Mouse (Mus musculus) stomach, embryonic 14.5 days (tissue): ENCODE measurements around the gene Nt5c1b. TPM values are rescaled to one million over a fixed set of nuclear protein-coding genes. Genes with fewer than 3 reads are reported as not detected.
A peak's percentile ranks its signal among the peaks of the same experiment; 100 is the strongest.

ENCODE experiments used
- ATAC-seq: fragments of 200-750 bp; cut with Nextera tagmentation; 2 replicates; pipeline ENCODE4 v1.8.0; 2017; ENCODE audit warnings: low read depth, moderate TSS enrichment; ENCODE audit not compliant: insufficient number of reproducible peaks, insufficient read depth, low FRiP score
- H3K27ac ChIP-seq: fragments of 300-500 bp; sonication (generic); 2 replicates; pipeline ENCODE4 v1.5.1; 2014; ENCODE audit warnings: mild to moderate bottlenecking, low read length, moderate library complexity, mixed read lengths
- H3K27me3 ChIP-seq: fragments of 300-500 bp; sonication (generic); 2 replicates; pipeline ENCODE4 v1.6.1; 2014; ENCODE audit warnings: low read length, control low read depth, mixed read lengths; ENCODE audit not compliant: control insufficient read depth, insufficient read depth
- H3K36me3 ChIP-seq: fragments of 300-500 bp; sonication (generic); 2 replicates; pipeline ENCODE4 v1.6.1; 2014; ENCODE audit warnings: mild to moderate bottlenecking, control low read depth, low read length, moderate library complexity, mixed read lengths; ENCODE audit not compliant: control insufficient read depth, insufficient read depth
- H3K4me1 ChIP-seq: fragments of 300-500 bp; sonication (generic); 2 replicates; pipeline ENCODE4 v1.6.1; 2014; ENCODE audit warnings: low read length, control low read depth, mixed read lengths; ENCODE audit not compliant: control insufficient read depth, insufficient read depth
- H3K4me2 ChIP-seq: fragments of 300-500 bp; sonication (generic); replicated peaks from 2 replicates; pipeline ENCODE4 v1.6.1; 2014; ENCODE audit warnings: low read depth, low read length, control low read depth
- H3K4me3 ChIP-seq: fragments of 300-500 bp; sonication (generic); 2 replicates; pipeline ENCODE4 v1.5.1; 2014; ENCODE audit warnings: low read depth, low read length, control low read depth
- H3K9ac ChIP-seq: fragments of 300-500 bp; sonication (generic); replicated peaks from 2 replicates; pipeline ENCODE4 v1.6.1; 2014; ENCODE audit warnings: low read depth, mild to moderate bottlenecking, control low read depth, low read length, moderate library complexity, mixed read lengths
- H3K9me3 ChIP-seq: fragments of 300-500 bp; sonication (generic); 2 replicates; pipeline ENCODE4 v1.6.1; 2016; ENCODE audit warnings: low read depth, low read length, control low read depth; ENCODE audit not compliant: control insufficient read depth
- WGBS: fragments of 180-500 bp; shearing (Covaris S2); extraction: QIAGEN DNeasy Blood & Tissue Kit; methylation state at CpG from one replicate; pipeline ENCODE4 v1.1.7; 2014; 5-methylcytosine and 5-hydroxymethylcytosine counted together
- polyA plus RNA-seq: library from polyadenylated mRNA; unstranded; fragments of >200 nt; fragmentation: Nextera tagmentation; extraction: Ambion mirVana; gene quantifications from 2 replicates; pipeline ENCODE4 v1.2.1, GENCODE M21; 2014

Gene Nt5c1b
- polyA plus RNA-seq = 0.25 TPM in 1 of 2 replicates, not detected in the other

DNA sequence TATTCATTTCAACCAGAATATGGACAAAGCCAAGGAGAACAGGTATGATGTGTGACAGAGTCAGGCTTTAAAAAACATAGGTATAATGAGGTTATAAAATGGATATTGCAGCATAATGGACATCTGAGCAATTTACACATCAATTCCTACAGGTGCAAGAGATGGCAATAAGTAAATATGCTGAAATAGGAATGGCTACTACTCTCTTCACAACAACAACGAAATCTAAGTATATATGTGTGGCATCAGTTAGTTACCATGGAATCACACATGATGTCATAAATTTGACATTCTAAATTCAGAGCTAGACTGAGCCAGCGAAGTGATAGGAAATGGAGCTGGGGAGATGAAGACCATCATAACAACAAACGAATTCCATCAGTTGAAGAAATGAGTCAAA is at the start of gene Nt5c1b:
Gene Nt5c1b, plus strand, starts transcription at position 301 of the 400 bp plus-strand sequence.
- Histone ChIP-seq H3K27ac (no peak within 1 kb of the TSS), H3K9ac (no peak within 1 kb of the TSS), H3K36me3 (no peaks in the 10 kb centered on the region), H3K27me3 (no peaks in the 10 kb centered on the region), H3K9me3 (no peaks in the 10 kb centered on the region), H3K4me3 (no peak within 1 kb of the TSS), H3K4me2 (no peak within 1 kb of the TSS), H3K4me1 (no peaks in the 10 kb centered on the region)
- WGBS = 82% methylated on average over 3 of the region's 3 CpGs
- no peak for ATAC-seq

DNA sequence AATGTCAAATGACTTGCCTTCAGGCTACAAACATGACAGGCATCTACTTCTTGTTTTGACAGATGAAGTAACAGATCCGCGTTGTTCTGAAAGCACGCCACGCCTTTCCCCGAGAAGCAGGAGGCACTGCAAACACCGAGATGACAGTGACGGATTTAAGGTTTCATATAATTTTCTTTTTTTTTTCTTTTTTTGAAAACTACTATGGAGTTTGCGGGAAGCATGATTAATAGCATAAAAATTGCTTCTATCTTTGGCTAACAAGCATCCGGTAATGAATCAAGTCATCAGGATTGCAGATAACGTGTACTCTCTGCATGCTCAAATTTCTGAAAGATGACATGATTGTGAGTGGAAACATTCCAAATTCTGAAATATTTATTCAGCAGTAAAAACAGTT is 42.1 kb upstream of the Nt5c1b start:
- 41% methylated on average over 10 of the region's 10 CpGs for WGBS

DNA sequence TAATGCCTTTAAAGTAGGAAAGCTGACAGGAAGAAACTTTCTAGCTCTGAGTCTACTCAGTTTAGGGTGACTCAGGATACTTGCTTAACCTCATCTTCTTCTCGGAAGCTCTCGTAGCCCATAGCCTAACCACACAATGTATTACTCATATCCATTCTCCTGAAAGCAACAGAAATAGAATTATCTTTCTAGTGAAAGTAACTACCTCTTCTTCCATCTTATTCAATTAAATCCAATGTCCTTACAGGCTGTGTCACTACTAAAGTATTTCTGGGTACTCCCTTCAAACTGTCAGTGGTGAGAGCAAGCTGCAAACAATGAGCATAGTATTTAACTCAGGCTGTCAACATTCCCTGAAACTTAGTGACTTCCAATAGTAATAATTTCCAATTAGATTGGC is 40.3 kb upstream of the Nt5c1b start:
- no peaks in the 10 kb centered on the region for H3K27me3 ChIP-seq
- H3K9me3 ChIP-seq = no peaks in the 10 kb centered on the region
- 91% methylated on average over 2 of the region's 2 CpGs for WGBS
- no peaks in the 10 kb centered on the region for H3K36me3 ChIP-seq
- H3K4me1 ChIP-seq = no peaks in the 10 kb centered on the region
- H3K27ac ChIP-seq = no peak overlapping the region
- H3K4me2 ChIP-seq = no peak overlapping the region
- H3K9ac ChIP-seq = no peak overlapping the region
- no peak overlapping the region for H3K4me3 ChIP-seq
- no peak for ATAC-seq

More for the DNA sequence above, 42.1 kb upstream of the Nt5c1b start:
- Histone ChIP-seq H3K4me3 (no peak overlapping the region), H3K9ac (no peak overlapping the region), H3K27ac (no peak overlapping the region), H3K27me3 (no peaks in the 10 kb centered on the region), H3K4me1 (no peaks in the 10 kb centered on the region), H3K9me3 (no peaks in the 10 kb centered on the region), H3K36me3 (no peaks in the 10 kb centered on the region), H3K4me2 (no peak overlapping the region)
- ATAC-seq = no peak

DNA sequence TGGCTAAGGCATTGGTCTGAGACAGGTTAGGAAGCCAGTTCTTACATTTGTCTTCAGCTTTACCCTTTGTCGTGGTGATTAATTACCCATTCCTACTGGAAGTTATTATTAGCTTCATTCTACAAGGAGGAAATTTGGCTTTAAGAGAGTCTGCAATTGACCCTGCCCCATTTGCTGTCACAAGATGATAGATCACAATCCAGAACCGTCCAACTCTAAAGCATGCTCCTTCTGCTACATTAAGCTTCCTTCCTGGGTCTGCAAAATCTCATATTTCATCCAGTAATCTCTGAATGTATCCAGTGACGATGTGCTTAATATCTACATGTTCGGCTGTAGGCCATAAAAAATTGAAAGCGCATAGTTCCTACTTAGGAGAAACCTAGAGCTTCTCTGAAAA is 29.2 kb upstream of the Nt5c1b start:
- Histone ChIP-seq H3K4me3 (no peak overlapping the region), H3K4me2 (no peak overlapping the region), H3K27ac (no peak overlapping the region), H3K4me1 (no peaks in the 10 kb centered on the region), H3K36me3 (no peaks in the 10 kb centered on the region), H3K27me3 (no peaks in the 10 kb centered on the region), H3K9me3 (no peaks in the 10 kb centered on the region), H3K9ac (no peak overlapping the region)
- ATAC-seq = peak; percentile 61; the same call in 1 of the 2 replicates
- WGBS = 29% methylated on average over 5 of the region's 5 CpGs

DNA sequence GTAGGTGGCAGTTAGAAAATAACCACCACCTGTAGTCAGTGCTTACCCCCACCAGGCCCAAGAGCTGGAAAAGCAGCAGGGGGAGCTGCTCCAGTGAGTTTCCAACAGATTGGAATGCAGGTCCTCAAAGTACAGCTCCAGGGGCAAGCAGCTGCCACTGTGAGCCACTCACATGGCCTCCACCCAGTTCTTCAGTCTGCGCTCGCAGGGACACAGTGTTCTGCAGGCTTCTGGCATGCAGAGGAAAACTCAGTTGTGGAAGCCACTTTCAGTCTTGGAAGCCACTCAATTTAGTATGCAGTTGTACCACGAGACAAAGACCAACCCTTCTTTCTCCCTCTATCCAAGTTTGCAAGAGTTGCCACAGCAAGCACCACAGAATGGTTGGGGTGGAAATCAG is 19.1 kb upstream of the Nt5c1b start:
- Histone ChIP-seq H3K4me2 (no peak overlapping the region), H3K9ac (no peak overlapping the region), H3K4me1 (no peaks in the 10 kb centered on the region), H3K36me3 (no peaks in the 10 kb centered on the region), H3K4me3 (no peak overlapping the region), H3K9me3 (no peaks in the 10 kb centered on the region), H3K27ac (no peak overlapping the region), H3K27me3 (no peaks in the 10 kb centered on the region)
- no peak for ATAC-seq
- 74% methylated on average over 3 of the region's 3 CpGs for WGBS

DNA sequence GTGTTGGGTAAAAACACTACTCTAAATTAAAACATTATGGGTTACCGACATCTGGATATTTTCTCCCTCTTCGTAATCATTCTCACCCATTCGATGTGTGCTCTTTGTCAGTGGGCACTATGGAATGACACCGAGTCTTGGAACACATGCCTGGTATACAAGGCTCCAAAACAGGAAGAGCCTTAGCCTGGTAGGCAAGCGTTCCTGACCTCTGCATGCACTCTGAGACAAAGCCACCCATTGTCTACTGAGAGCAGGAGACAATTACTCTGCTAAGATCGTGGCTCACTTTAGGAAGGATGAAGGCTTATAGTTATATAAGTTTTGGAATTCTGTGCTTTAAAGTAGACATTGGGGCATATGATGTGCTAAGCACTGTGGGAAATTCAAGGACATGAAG is 12.0 kb upstream of the Nt5c1b start:
- WGBS = 65% methylated on average over 6 of the region's 6 CpGs
- Histone ChIP-seq H3K4me1 (0 out of 2 replicates have a peak, but pooled peaks cover 7% of the 10 kb centered on the region), H3K27ac (no peak overlapping the region), H3K4me2 (no peak overlapping the region), H3K4me3 (no peak overlapping the region), H3K9ac (no peak overlapping the region), H3K36me3 (no peaks in the 10 kb centered on the region), H3K27me3 (no peaks in the 10 kb centered on the region), H3K9me3 (no peaks in the 10 kb centered on the region)
- ATAC-seq = no peak

GRCm38 (mm10) chr12:10390671-10391441 is 21.1 kb downstream of the Nt5c1b start, which contains the start of gene Rdh14:
Gene Rdh14, plus strand, starts transcription at chr12:10390772.
- Histone ChIP-seq H3K9me3 (no peaks in the 10 kb centered on the region), H3K27ac (peak within 1 kb of the TSS; percentile 90), H3K9ac (peak within 1 kb of the TSS; percentile 94), H3K4me3 (peak within 1 kb of the TSS; percentile 82), H3K4me1 (peaks cover 7% of the 10 kb centered on the region; the same call in 1 of the 2 replicates), H3K36me3 (no peaks in the 10 kb centered on the region), H3K4me2 (peak within 1 kb of the TSS; percentile 64), H3K27me3 (no peaks in the 10 kb centered on the region)
- peak; percentile 98 for ATAC-seq
- under 1% methylated on average over 53 of the region's 53 CpGs for WGBS

- no peaks in the 10 kb centered on the region for H3K9me3 ChIP-seq
- H3K4me3 ChIP-seq = no peak overlapping the region
- H3K4me1 ChIP-seq = peaks cover 4% of the 10 kb centered on the region; the same call in 1 of the 2 replicates
- H3K27me3 ChIP-seq = no peaks in the 10 kb centered on the region
- H3K4me2 ChIP-seq = no peak overlapping the region
- H3K9ac ChIP-seq = no peak overlapping the region
- no peak overlapping the region for H3K27ac ChIP-seq
- ATAC-seq = no peak
- H3K36me3 ChIP-seq = no peaks in the 10 kb centered on the region
- 33% methylated on average over 1 of the region's 1 CpGs for WGBS
These were observed 31.0 kb downstream of the Nt5c1b start for GRCm38 (mm10) chr12:10400788-10401187.
